Mouse (Mus musculus): ENCODE data around the gene Atpaf2.

GRCm38 (mm10) chr11:60391346-60391745 lies 26.9 kb downstream of the Atpaf2 start:
- TF ChIP-seq CTCF (IDR thresholded peaks at IDR 0.05; ENCODE audit: insufficient read depth, low read length) = no peak
- no peak for TF ChIP-seq POLR2A (IDR thresholded peaks at IDR 0.05; ENCODE audit: borderline replicate concordance, extremely low read depth, low read depth, low read length)

Measured in lung, adult 2 months (tissue).